In the genomic region with DNA sequence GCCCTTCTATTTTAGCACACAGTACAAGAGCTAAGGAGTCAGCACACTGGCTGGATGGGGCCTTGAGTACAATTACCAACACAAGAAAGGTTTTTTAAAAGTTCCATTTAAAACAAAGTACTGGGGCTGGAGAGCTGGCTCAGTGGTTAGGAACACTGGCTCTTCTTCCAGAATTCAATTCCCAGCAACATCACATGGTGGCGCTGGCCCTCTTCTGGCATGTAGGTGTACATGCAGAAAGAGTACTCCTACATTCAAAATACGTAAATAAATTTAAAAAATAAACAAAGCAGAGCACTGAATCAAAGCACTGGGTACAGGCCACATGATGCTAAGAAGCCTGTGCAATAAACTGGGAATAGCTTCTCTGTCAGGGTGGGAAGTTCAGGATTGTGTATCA, we compare ENCODE assay signal across 13 mouse cellular contexts. TPM values are rescaled to one million over a fixed set of nuclear protein-coding genes. Genes with fewer than 3 reads are reported as not detected.
DNase-seq lines count a peak whose midpoint lies in the region; ATAC-seq and TF ChIP-seq lines count a peak whose summit lies in the region.
"Had no signal": no experiment of that assay in that cellular context is flagged by ENCODE, and none has a peak within 500 bp of the region (broad histone marks: within the 10 kb centered on the region; RNA-seq: fewer than 3 reads in every experiment).

No protein-coding gene starts in this region.

- no peak overlapping the region for H3K4me2 ChIP-seq in liver, embryonic 13.5 days
- no peak overlapping the region for H3K4me2 ChIP-seq in liver, embryonic 12.5 days
- no peak overlapping the region for H3K4me2 ChIP-seq in neural tube, embryonic 15.5 days
- H3K4me2 ChIP-seq: hindbrain, embryonic 15.5 days had no signal

- no peak for TF ChIP-seq EP300 in MEL (IDR thresholded peaks at IDR 0.05; ENCODE audit: low read depth in 1 of 2, low read length in 2 of 2)

- no peak overlapping the region for H3K4me3 ChIP-seq in cerebellum, adult 2 months (replicated peaks; ENCODE audit: insufficient read depth, low read depth, low read length)
- H3K4me3 ChIP-seq in liver, embryonic 13.5 days (replicated peaks): no peak overlapping the region
- H3K4me3 ChIP-seq in liver, embryonic 12.5 days: no peak overlapping the region
- no peak overlapping the region for H3K4me3 ChIP-seq in MEL (ENCODE audit: control insufficient read depth in 1 of 2, insufficient read depth in 1 of 2, low read depth in 2 of 2, low read length in 2 of 2)
- no peak overlapping the region for H3K4me3 ChIP-seq in neural tube, embryonic 15.5 days (replicated peaks)
- H3K4me3 ChIP-seq: heart, embryonic 10.5 days; hindbrain, embryonic 15.5 days; limb, embryonic 10.5 days had no signal

- no peaks in the 10 kb centered on the region for H3K79me2 ChIP-seq in MEL (ENCODE audit: control insufficient read depth, insufficient read depth, low read length, poor library complexity)

- H3K9me3 ChIP-seq in liver, embryonic 13.5 days (replicated peaks): no peaks in the 10 kb centered on the region
- no peaks in the 10 kb centered on the region for H3K9me3 ChIP-seq in liver, embryonic 12.5 days (replicated peaks)
- no peaks in the 10 kb centered on the region for H3K9me3 ChIP-seq in MEL (replicated peaks; ENCODE audit: insufficient read depth, low read length)
- no peaks in the 10 kb centered on the region for H3K9me3 ChIP-seq in neural tube, embryonic 15.5 days (replicated peaks)
- H3K9me3 ChIP-seq: heart, embryonic 10.5 days; hindbrain, embryonic 15.5 days; limb, embryonic 10.5 days had no signal

- no peaks in the 10 kb centered on the region for H3K4me1 ChIP-seq in cerebellum, adult 2 months (ENCODE audit: control insufficient read depth, insufficient read depth, low read length)
- H3K4me1 ChIP-seq in liver, embryonic 13.5 days (replicated peaks): peaks cover 15% of the 10 kb centered on the region
- peaks cover 15% of the 10 kb centered on the region for H3K4me1 ChIP-seq in liver, embryonic 12.5 days
- H3K4me1 ChIP-seq in MEL (ENCODE audit: control insufficient read depth in 1 of 2, insufficient read depth in 2 of 2, low read length in 2 of 2): peaks cover 0 to 5% of the 10 kb centered on the region in 2 experiments; a peak in 1 of 4 replicates
- no peaks in the 10 kb centered on the region for H3K4me1 ChIP-seq in neural tube, embryonic 15.5 days
- H3K4me1 ChIP-seq: heart, embryonic 10.5 days; hindbrain, embryonic 15.5 days; limb, embryonic 10.5 days had no signal

- H3K36me3 ChIP-seq in liver, embryonic 13.5 days: peaks cover 27% of the 10 kb centered on the region
- peaks cover 52% of the 10 kb centered on the region for H3K36me3 ChIP-seq in liver, embryonic 12.5 days
- peaks cover 6% of the 10 kb centered on the region in 2 experiments for H3K36me3 ChIP-seq in MEL (ENCODE audit: control insufficient read depth in 1 of 2, insufficient read depth in 2 of 2, low read length in 2 of 2)
- peaks cover 40% of the 10 kb centered on the region for H3K36me3 ChIP-seq in neural tube, embryonic 15.5 days

- peak; percentile 48 for TF ChIP-seq RAD21 in MEL (IDR thresholded peaks at IDR 0.05; ENCODE audit: low read depth, low read length)

- H3K9ac ChIP-seq in liver, embryonic 13.5 days: no peak overlapping the region
- no peak overlapping the region for H3K9ac ChIP-seq in liver, embryonic 12.5 days
- no peak overlapping the region for H3K9ac ChIP-seq in MEL (ENCODE audit: control insufficient read depth, low read depth, low read length, poor library complexity, severe bottlenecking)
- no peak overlapping the region for H3K9ac ChIP-seq in neural tube, embryonic 15.5 days (replicated peaks)
- H3K9ac ChIP-seq: hindbrain, embryonic 15.5 days had no signal

- no peak for ATAC-seq in cerebellum, adult (ENCODE audit: insufficient number of reproducible peaks, low FRiP score, low TSS enrichment)
- ATAC-seq in liver, embryonic 13.5 days (ENCODE audit: low read depth): no peak
- no peak for ATAC-seq in liver, embryonic 12.5 days
- peak; percentile 61; the same call in 1 of the 2 replicates for ATAC-seq in megakaryocyte progenitor cell, adult 5-6 weeks (replicated peaks; ENCODE audit: poor library complexity)
- ATAC-seq in neural tube, embryonic 15.5 days (ENCODE audit: low FRiP score): no peak

- no peak for DNase-seq in cerebellum, adult 2 months
- peak; percentile 18 for DNase-seq in liver, embryonic 13.5 days
- DNase-seq in MEL (ENCODE audit: low read depth, low spot score): peak; percentile 43
- DNase-seq in spleen, adult 18-20 months: no peak
- DNase-seq: cerebellum, postnatal 25 days; thymus, adult 2 months had no signal

- no peak for TF ChIP-seq POLR2A in cerebellum, adult 2 months (IDR thresholded peaks at IDR 0.05; ENCODE audit: borderline replicate concordance, insufficient read depth, low read length)
- no peak for TF ChIP-seq POLR2A in MEL (IDR thresholded peaks at IDR 0.05; ENCODE audit: control insufficient read depth in 1 of 2, insufficient read depth in 1 of 2, low read depth in 1 of 2, low read length in 2 of 2, poor library complexity in 1 of 2)

- peak; percentile 5; the same call in 1 of the 2 replicates for TF ChIP-seq CTCF in cerebellum, adult 2 months (IDR thresholded peaks at IDR 0.05; ENCODE audit: borderline replicate concordance, insufficient read depth, low read depth, low read length)
- peak; percentile 27 to 56 (median 51) for TF ChIP-seq CTCF in MEL (IDR thresholded peaks at IDR 0.05 in 2 of 3, conservative IDR thresholded peaks at IDR 0.05 in 1 of 3; ENCODE audit: control insufficient read depth in 1 of 3, insufficient read depth in 1 of 3, low read depth in 2 of 3, low read length in 3 of 3, poor library complexity in 1 of 3, severe bottlenecking in 1 of 3)

- H3K27ac ChIP-seq in cerebellum, adult 2 months (ENCODE audit: insufficient read depth, low read length): no peak overlapping the region
- no peak overlapping the region for H3K27ac ChIP-seq in liver, embryonic 13.5 days
- no peak overlapping the region for H3K27ac ChIP-seq in liver, embryonic 12.5 days
- H3K27ac ChIP-seq in MEL (ENCODE audit: control insufficient read depth, low read depth, low read length): no peak overlapping the region
- H3K27ac ChIP-seq in neural tube, embryonic 15.5 days (replicated peaks): no peak overlapping the region
- H3K27ac ChIP-seq: heart, embryonic 10.5 days; hindbrain, embryonic 15.5 days; limb, embryonic 10.5 days had no signal

- H3K27me3 ChIP-seq in cerebellum, adult 2 months (ENCODE audit: control insufficient read depth, insufficient read depth, low read length): no peaks in the 10 kb centered on the region
- H3K27me3 ChIP-seq in liver, embryonic 13.5 days: no peaks in the 10 kb centered on the region
- no peaks in the 10 kb centered on the region for H3K27me3 ChIP-seq in liver, embryonic 12.5 days (replicated peaks)
- H3K27me3 ChIP-seq in MEL (ENCODE audit: control insufficient read depth in 1 of 2, insufficient read depth in 2 of 2, low read length in 2 of 2): no peaks in the 10 kb centered on the region
- no peaks in the 10 kb centered on the region for H3K27me3 ChIP-seq in neural tube, embryonic 15.5 days (replicated peaks)
- H3K27me3 ChIP-seq: hindbrain, embryonic 15.5 days had no signal

- 83% methylated on average over 2 of the region's 2 CpGs for WGBS in cerebellum, adult 2 months
- 71% methylated on average over 2 of the region's 2 CpGs for WGBS in liver, embryonic 13.5 days (ENCODE audit: insufficient replicate concordance)
- 67% methylated on average over 2 of the region's 2 CpGs for WGBS in liver, embryonic 12.5 days (ENCODE audit: insufficient replicate concordance)
- WGBS in neural tube, embryonic 15.5 days: 82% methylated on average over 2 of the region's 2 CpGs

TF ChIP-seq in MEL, 35 proteins besides CTCF, POLR2A, EP300 and RAD21:
- TF ChIP-seq ELF1 (IDR thresholded peaks at IDR 0.05; ENCODE audit: low read depth, low read length) (no peak), SMC3 (IDR thresholded peaks at IDR 0.05; ENCODE audit: low read depth, low read length) (peak; percentile 37)

RNA-seq across cellular contexts. Expression of gene Sec23a, which starts 34.9 kb away (rescaled TPM):
- 48.4 and 48.5 TPM in 2 replicates for polyA plus RNA-seq in cerebellum, adult 2 months (2012; rRNA removed)
- polyA plus RNA-seq in liver, embryonic 13.5 days (2015; fragmentation: Nextera tagmentation; extraction: Ambion mirVana): 22.6 and 29.5 TPM in 2 replicates
- 31.2 and 32.5 TPM in 2 replicates for polyA plus RNA-seq in liver, embryonic 12.5 days (2016; fragmentation: Nextera tagmentation; extraction: Ambion mirVana)
- total RNA-seq in MEL (2012; rRNA removed): 16.1 and 16.4 TPM in 2 replicates
- polyA plus RNA-seq in MEL (2012; ENCODE audit: insufficient read depth in 1 of 2, insufficient read length in 2 of 2, low read depth in 1 of 2, low replicate concordance in 2 of 2, missing spikeins in 1 of 2): 10 to 100 TPM; 16.7 to 98.2 TPM
- 19.6 and 24.0 TPM in 2 replicates for total RNA-seq in megakaryocyte progenitor cell, adult 5-6 weeks (2015)
- 19.7 and 23.0 TPM in 2 replicates for total RNA-seq in megakaryocyte progenitor cell, adult 5-6 weeks (2017)
- polyA plus RNA-seq in neural tube, embryonic 15.5 days (2015; fragmentation: Nextera tagmentation; extraction: Ambion mirVana): 95.2 and 96.0 TPM in 2 replicates

RNA-seq across cellular contexts. Expression of gene Gemin2, which starts 36.2 kb away (rescaled TPM):
- polyA plus RNA-seq in cerebellum, adult 2 months (2012; rRNA removed): 8.0 and 9.3 TPM in 2 replicates
- polyA plus RNA-seq in liver, embryonic 13.5 days (2015; fragmentation: Nextera tagmentation; extraction: Ambion mirVana): 25.5 and 26.0 TPM in 2 replicates
- 27.3 and 28.2 TPM in 2 replicates for polyA plus RNA-seq in liver, embryonic 12.5 days (2016; fragmentation: Nextera tagmentation; extraction: Ambion mirVana)
- total RNA-seq in MEL (2012; rRNA removed): 17.7 and 18.4 TPM in 2 replicates
- 10 to 100 TPM in 1 of 2 experiments, not detected in 1; 19.5 TPM for polyA plus RNA-seq in MEL (2012; ENCODE audit: insufficient read depth in 1 of 2, insufficient read length in 2 of 2, low read depth in 1 of 2, low replicate concordance in 2 of 2, missing spikeins in 1 of 2)
- total RNA-seq in megakaryocyte progenitor cell, adult 5-6 weeks (2015): 23.4 and 29.8 TPM in 2 replicates
- total RNA-seq in megakaryocyte progenitor cell, adult 5-6 weeks (2017): 16.4 and 20.9 TPM in 2 replicates
- 16.4 and 19.8 TPM in 2 replicates for polyA plus RNA-seq in neural tube, embryonic 15.5 days (2015; fragmentation: Nextera tagmentation; extraction: Ambion mirVana)

Comparison
In these comparisons a context has a peak if more than half of its experiments do, and no peak if none do; other contexts are left out.
1. DNase-seq: peak in liver, embryonic 13.5 days (single experiment) and MEL (single experiment); none in cerebellum, adult 2 months (0 of 2) and spleen, adult 18-20 months (0 of 2).